Mouse (Mus musculus): ENCODE measurements around the gene Helt. TPM values are rescaled to one million over a fixed set of nuclear protein-coding genes. Genes with fewer than 3 reads are reported as not detected.
A peak's percentile ranks its signal among the peaks of the same experiment; 100 is the strongest.

Helt gene
- not detected for total RNA-seq (2021)

- peak in 1 of 2 experiments; percentile 15 for DNase-seq
- intact Hi-C loops (cut with DNase I) = no loop called here
These were observed at the start of gene Helt for GRCm38 (mm10) chr8:46294181-46294892. TSS of gene Helt (minus strand) at chr8:46294671.

GRCm38 (mm10) chr8:46342272-46342671, 47.8 kb upstream of the Helt start:
- peak; percentile 24 to 55 for DNase-seq
- intact Hi-C loops (cut with DNase I) = loop anchor here (5.0 kb wide), 1 partner anchor 85 kb away; no protein-coding TSS in a partner anchor

GRCm38 (mm10) chr8:46340381-46341273, 46.2 kb upstream of the Helt start:
- DNase-seq = no peak
- intact Hi-C loops (cut with DNase I) = loop anchor here (5.0 kb wide), 1 partner anchor 87 kb away; no protein-coding TSS in a partner anchor

- DNase-seq = no peak
- intact Hi-C loops (cut with DNase I) = no loop called here
These were observed 44.8 kb upstream of the Helt start for GRCm38 (mm10) chr8:46339317-46339716.

- DNase-seq = no peak
- intact Hi-C loops (cut with DNase I) = no loop called here
These were observed 41.9 kb upstream of the Helt start for GRCm38 (mm10) chr8:46336351-46336750.

- DNase-seq = peak; percentile 32 to 54
- intact Hi-C loops (cut with DNase I) = no loop called here
These were observed 38.1 kb upstream of the Helt start for GRCm38 (mm10) chr8:46332389-46333061.

GRCm38 (mm10) chr8:46331801-46332200, 37.3 kb upstream of the Helt start:
- no peak for DNase-seq
- intact Hi-C loops (cut with DNase I) = no loop called here

- intact Hi-C loops (cut with DNase I) = loop anchor here (5.0 kb wide), 1 partner anchor 83 kb away; no protein-coding TSS in a partner anchor
- no peak for DNase-seq
These were observed 34.9 kb upstream of the Helt start for GRCm38 (mm10) chr8:46329396-46329795.

- no peak for DNase-seq
- intact Hi-C loops (cut with DNase I) = loop anchor here (5.0 kb wide), 1 partner anchor 85 kb away; no protein-coding TSS in a partner anchor
These were observed 32.8 kb upstream of the Helt start for GRCm38 (mm10) chr8:46327284-46327683.

GRCm38 (mm10) chr8:46326715-46327114, 32.2 kb upstream of the Helt start:
- no peak for DNase-seq
- intact Hi-C loops (cut with DNase I) = loop anchor here (5.0 kb wide), 1 partner anchor 86 kb away; no protein-coding TSS in a partner anchor

- DNase-seq = no peak
- intact Hi-C loops (cut with DNase I) = loop anchor here (5.0 kb wide), 1 partner anchor 88 kb away; no protein-coding TSS in a partner anchor
These were observed 30.2 kb upstream of the Helt start for GRCm38 (mm10) chr8:46324676-46325075.

- DNase-seq = no peak
These were observed 29.3 kb upstream of the Helt start for GRCm38 (mm10) chr8:46323672-46324191.

GRCm38 (mm10) chr8:46322833-46323232, 28.4 kb upstream of the Helt start:
- DNase-seq = peak in 1 of 2 experiments; percentile 27
- intact Hi-C loops (cut with DNase I) = no loop called here

More at GRCm38 (mm10) chr8:46323672-46324191, 29.3 kb upstream of the Helt start:
- intact Hi-C loops (cut with DNase I) = no loop called here

GRCm38 (mm10) chr8:46322421-46322820, 27.9 kb upstream of the Helt start:
- intact Hi-C loops (cut with DNase I) = no loop called here
- no peak for DNase-seq

GRCm38 (mm10) chr8:46318802-46319201, 24.3 kb upstream of the Helt start:
- no peak for DNase-seq
- intact Hi-C loops (cut with DNase I) = no loop called here

GRCm38 (mm10) chr8:46317161-46317560, 22.7 kb upstream of the Helt start:
- no peak for DNase-seq
- intact Hi-C loops (cut with DNase I) = no loop called here

GRCm38 (mm10) chr8:46313798-46314197, 19.3 kb upstream of the Helt start:
- intact Hi-C loops (cut with DNase I) = no loop called here
- DNase-seq = no peak

GRCm38 (mm10) chr8:46311159-46311558, 16.7 kb upstream of the Helt start:
- intact Hi-C loops (cut with DNase I) = loop anchor here (1.0 kb wide), 1 partner anchor 236 kb away; no protein-coding TSS in a partner anchor

GRCm38 (mm10) chr8:46308189-46308588, 13.7 kb upstream of the Helt start:
- no peak for DNase-seq
- intact Hi-C loops (cut with DNase I) = loop anchor here (5.0 kb wide), 1 partner anchor 121 kb away; no protein-coding TSS in a partner anchor

More at GRCm38 (mm10) chr8:46311159-46311558, 16.7 kb upstream of the Helt start:
- DNase-seq = peak; percentile 87 to 92

- DNase-seq = peak; percentile 58 to 76
- intact Hi-C loops (cut with DNase I) = loop anchor here (1.0 to 5.0 kb wide), 2 partner anchors 64 to 119 kb away; no protein-coding TSS in a partner anchor
These were observed 11.4 kb upstream of the Helt start for GRCm38 (mm10) chr8:46305733-46306349.
